Mouse (Mus musculus): ENCODE measurements around the gene Ston2. TPM values are rescaled to one million over a fixed set of nuclear protein-coding genes. Genes with fewer than 3 reads are reported as not detected.
"Not testable (repeated sequence)": the region's sequence is repeated elsewhere in the genome, so short reads cannot be mapped to it uniquely, and the experiment has no call there.

Ston2 gene
- polyA plus RNA-seq, 2 experiments from 2014 or later: 0.63 to 0.93 TPM

GRCm38 (mm10) chr12:91748241-91748865 lies 39.8 kb downstream of the Ston2 start:
- ATAC-seq: no peak

GRCm38 (mm10) chr12:91746839-91747238 lies 41.3 kb downstream of the Ston2 start:
- not testable (repeated sequence) for ATAC-seq

GRCm38 (mm10) chr12:91745758-91746290 lies 42.4 kb downstream of the Ston2 start:
- ATAC-seq: no peak

GRCm38 (mm10) chr12:91744091-91744490 lies 44.1 kb downstream of the Ston2 start:
- no peak for ATAC-seq

DNA sequence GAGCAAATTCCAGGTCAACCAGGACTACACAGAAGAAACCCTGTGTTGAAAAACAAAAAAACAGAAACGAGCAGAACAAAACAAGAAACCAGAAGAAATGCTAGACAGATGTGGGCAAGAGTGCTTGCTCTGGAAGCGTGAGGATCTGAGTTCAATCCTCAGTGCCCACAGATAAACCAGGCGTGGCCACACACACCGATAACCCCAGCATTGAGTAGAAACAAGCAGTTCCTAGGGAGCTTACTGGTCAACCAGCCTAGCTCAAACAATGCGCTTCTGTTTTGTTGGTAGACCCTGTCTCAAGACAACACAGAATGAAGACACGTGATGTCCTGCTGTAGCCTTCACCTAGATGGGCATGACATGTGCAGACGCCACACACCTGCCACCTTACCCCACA lies 45.3 kb downstream of the Ston2 start:
- ATAC-seq: no peak

GRCm38 (mm10) chr12:91738381-91738780 lies 49.8 kb downstream of the Ston2 start:
- ATAC-seq: no peak

GRCm38 (mm10) chr12:91736221-91736980 lies 51.8 kb downstream of the Ston2 start:
- peak; percentile 19 for ATAC-seq

DNA sequence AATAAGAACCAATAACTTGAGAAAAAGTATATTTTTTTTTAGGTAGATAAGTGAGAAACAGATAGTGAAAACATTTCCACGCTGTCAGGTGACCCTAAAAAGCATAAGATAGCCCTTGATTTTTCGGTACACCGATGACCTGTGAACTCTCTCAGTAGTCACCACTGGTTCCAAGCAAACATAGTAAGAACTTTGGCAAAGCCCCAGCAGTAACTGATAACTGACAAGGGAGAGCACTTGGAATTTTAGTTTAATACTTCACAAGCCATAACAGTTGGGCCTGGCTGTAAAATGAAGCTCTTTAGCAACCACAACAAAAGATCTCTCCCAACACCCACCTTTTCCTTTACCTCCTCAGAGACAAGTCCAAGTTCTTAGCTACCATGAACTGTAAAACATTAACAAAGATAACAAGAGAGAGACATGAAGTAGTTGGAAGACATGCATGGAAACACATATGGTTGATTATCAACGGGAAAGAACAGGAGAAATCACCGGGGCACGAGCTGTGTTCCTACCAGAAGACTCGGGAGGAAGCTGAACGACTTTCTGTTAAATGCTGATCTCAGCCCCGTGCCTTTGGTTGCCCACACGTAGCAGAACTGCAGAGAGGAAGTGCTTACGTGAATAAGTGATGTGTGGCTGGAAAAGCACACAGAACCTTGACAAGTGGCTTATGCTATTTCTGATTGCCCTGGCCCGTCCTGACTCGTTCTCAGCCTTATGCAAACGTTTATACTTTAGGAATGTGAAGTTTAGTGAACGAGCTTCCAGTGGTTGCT lies 53.8 kb downstream of the Ston2 start:
- ATAC-seq: peak; percentile 91

GRCm38 (mm10) chr12:91732729-91733448 lies 55.3 kb downstream of the Ston2 start:
- ATAC-seq: no peak

- no peak for ATAC-seq
Observed at GRCm38 (mm10) chr12:91726202-91726601, 62.0 kb downstream of the Ston2 start.

GRCm38 (mm10) chr12:91723912-91724311 lies 64.3 kb downstream of the Ston2 start:
- no peak for ATAC-seq

DNA sequence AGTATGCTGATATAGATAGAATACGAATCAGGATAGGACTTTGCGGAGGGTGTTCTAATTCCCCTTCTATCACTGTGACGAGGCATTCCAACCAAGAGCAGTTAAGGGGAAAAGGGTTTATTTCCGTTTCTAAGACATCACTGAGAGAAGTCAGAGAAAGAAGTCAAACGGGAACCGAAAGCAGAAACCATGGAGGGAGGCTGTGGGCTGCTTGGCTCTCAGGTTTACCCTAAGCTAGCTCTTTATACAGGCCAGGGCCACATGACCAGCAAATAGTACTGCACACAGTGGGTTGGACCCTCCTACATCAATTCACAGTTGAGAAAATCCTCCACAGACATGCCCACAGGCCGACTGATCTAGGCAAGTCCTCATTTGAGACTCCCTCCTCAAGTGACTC lies 69.1 kb downstream of the Ston2 start:
- ATAC-seq: no peak

GRCm38 (mm10) chr12:91715686-91716085 lies 72.5 kb downstream of the Ston2 start:
- ATAC-seq: no peak

DNA sequence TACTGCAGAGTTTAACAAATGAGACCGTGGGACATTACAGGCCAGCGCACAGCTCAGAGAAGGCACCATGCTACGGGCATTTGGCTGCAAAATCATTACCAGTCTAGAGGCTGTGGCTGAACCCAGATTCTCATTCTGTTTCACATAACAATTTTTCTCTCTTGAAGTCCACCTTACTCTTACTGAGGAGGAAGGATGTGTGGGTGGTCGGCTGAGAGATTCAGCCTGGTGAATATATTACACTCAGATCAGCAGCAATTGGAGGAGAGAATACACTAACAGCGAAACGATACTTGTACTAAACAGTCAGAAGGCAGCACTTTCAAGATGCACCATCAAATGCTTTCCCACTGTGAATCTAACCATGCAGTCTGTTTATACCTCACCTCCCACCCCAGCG lies 74.8 kb downstream of the Ston2 start:
- no peak for ATAC-seq

- no peak for ATAC-seq
Observed at GRCm38 (mm10) chr12:91711655-91712054, 76.5 kb downstream of the Ston2 start.

DNA sequence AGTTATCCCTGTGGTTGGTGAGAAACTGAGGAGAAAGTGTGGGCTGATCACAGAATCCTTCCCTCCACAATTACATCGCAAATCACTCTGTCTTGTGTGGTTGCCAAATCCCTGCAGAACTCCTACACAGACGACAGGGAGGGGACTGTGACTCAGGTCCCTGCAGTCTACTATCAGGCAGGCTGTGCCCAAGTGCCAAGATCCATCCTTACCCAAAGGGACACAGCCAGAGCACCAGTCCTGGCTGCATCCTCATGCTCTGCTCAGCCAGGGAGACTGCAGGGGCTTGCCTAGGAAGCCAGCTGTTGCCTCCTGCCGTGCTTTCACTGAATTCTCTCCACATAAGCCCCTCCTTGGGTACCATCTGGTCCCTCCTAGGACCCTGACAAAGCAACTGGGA lies 77.3 kb downstream of the Ston2 start:
- ATAC-seq: no peak

DNA sequence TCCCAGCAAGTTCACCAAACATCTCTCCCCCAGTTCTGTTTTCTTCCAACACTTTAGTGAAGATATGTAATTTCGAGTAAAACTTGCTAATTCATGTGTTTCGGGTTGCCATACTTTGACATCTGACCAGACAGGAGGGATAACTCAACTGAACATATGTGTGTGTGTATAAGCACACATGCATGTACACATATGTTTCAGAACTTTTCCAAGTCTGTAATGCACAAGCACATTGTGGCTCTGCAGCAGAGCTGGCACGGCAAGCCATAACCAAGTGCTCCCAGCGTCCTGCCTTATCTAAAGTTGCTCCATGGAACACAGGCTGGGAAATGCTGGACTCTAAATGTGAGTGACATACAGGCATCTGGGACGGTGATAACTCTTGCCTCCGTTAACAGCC lies 78.6 kb downstream of the Ston2 start:
- ATAC-seq: no peak

- ATAC-seq: no peak
Observed at GRCm38 (mm10) chr12:91709232-91709631, 79.0 kb downstream of the Ston2 start.

DNA sequence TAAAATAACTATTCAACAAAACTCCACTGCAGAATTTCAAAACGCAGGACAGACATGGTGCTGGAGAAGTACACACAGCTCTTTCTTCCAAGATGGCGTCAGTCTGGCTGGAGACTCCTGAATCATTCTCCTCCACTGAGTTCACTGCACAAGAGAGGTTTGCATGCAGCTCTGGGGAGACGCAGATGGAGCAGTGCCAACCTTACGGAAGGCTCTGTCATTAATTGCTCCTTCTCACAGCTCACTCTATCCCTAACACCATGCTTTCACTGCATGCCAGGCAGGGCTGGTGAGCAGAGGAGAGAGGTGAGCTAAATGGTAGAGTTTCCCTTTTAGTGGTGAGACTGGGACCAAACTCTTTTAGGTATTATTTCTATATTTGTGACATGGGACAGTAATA lies 80.4 kb downstream of the Ston2 start:
- no peak for ATAC-seq

- no peak for ATAC-seq
Observed at GRCm38 (mm10) chr12:91703533-91703932, 84.7 kb downstream of the Ston2 start.

- ATAC-seq: no peak
Observed at GRCm38 (mm10) chr12:91702829-91703228, 85.4 kb downstream of the Ston2 start.

DNA sequence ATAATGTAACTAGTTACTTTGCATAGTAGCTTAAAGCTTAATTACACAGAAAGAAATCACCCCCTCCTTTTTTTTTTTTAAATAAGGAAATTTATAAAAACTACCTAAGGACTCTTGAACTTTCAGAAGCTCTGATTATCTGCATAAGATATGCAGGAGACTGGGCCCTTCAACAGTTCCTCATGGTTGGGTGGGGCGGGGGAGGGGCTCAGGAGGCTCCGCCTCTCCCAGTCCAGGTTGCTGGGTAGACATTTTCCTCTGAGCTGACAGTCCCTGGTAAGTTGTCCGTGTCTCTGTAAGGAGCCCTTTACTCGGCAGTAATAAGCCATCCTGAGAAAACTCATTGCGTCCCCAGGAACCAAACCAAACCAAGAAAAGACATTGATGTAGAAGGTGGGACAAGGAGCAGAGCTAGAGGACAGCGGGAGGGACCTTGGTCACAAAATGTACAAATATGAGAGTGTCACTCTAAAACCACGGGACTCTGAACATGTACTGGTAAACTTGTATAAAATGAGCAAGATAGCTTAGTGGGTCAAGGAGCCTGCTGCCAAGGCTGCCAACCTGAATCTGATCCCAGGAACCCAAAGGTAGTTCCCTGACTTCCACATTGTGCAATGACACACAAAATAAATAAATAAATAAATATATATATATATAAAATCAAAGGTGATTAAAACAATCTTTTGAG lies 88.6 kb downstream of the Ston2 start:
- ATAC-seq: no peak

All from activated CD4-positive, CD25-positive, alpha-beta regulatory T cell, adult 4 months (primary cell).